In the genomic region with DNA sequence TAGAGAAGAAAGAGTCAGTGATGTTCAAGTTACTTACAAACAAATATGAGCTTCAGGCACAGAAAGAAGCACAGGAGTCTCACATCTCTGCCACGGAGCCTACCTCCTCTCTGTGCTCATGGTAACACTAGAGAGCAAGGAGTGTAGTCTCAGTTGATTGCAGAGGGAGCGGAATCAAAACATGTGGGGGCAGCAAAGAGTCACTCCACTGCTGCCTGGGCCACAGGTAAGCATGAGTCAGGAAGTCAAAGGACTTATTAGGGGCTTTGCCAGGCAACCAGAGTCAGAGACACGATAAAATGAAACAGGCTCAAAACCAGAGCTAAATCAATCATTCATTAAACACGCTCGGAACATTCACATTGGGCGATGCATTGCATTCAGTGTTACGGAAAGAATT, we compare ENCODE assay signal across 11 mouse cellular contexts.
DNase-seq lines count a peak whose midpoint lies in the region; ATAC-seq and TF ChIP-seq lines count a peak whose summit lies in the region.
"Had no signal": no experiment of that assay in that cellular context is flagged by ENCODE, and none has a peak within 500 bp of the region (broad histone marks: within the 10 kb centered on the region; RNA-seq: fewer than 3 reads in every experiment).

No protein-coding gene starts in this region.

- no peak for ATAC-seq in heart, postnatal 0 days (ENCODE audit: insufficient read depth, low read depth)
- ATAC-seq in megakaryocyte, adult 5-6 weeks (ENCODE audit: poor library complexity, severe bottlenecking) = no peak
- no peak for ATAC-seq in hindbrain, embryonic 14.5 days (ENCODE audit: low FRiP score)
- ATAC-seq: forebrain, embryonic 16.5 days; midbrain, embryonic 16.5 days had no signal

- no peak overlapping the region for H3K27ac ChIP-seq in heart, postnatal 0 days (ENCODE audit: low read depth)
- no peak overlapping the region for H3K27ac ChIP-seq in cortical plate, adult 2 months (ENCODE audit: insufficient read depth, low read length)
- H3K27ac ChIP-seq in hindbrain, embryonic 14.5 days = no peak overlapping the region
- H3K27ac ChIP-seq: liver, embryonic 13.5 days had no signal

- TF ChIP-seq POLR2A in cortical plate, adult 2 months (IDR thresholded peaks at IDR 0.05; ENCODE audit: extremely low read depth, insufficient read depth, low read length) = no peak

- no peaks in the 10 kb centered on the region for H3K27me3 ChIP-seq in heart, postnatal 0 days (ENCODE audit: control insufficient read depth, insufficient read depth, low read length)
- no peaks in the 10 kb centered on the region for H3K27me3 ChIP-seq in hindbrain, embryonic 14.5 days (ENCODE audit: control insufficient read depth, insufficient read depth, low read length)
- H3K27me3 ChIP-seq: liver, embryonic 13.5 days had no signal

- intact Hi-C loops in heart, postnatal 14 days (cut with DNase I) = loop anchor here (2.0 kb wide), 1 partner anchor 133 kb away; no protein-coding TSS in a partner anchor

- H3K9me3 ChIP-seq in heart, postnatal 0 days (replicated peaks; ENCODE audit: control insufficient read depth, low read length) = no peaks in the 10 kb centered on the region
- no peaks in the 10 kb centered on the region for H3K9me3 ChIP-seq in hindbrain, embryonic 14.5 days (ENCODE audit: control insufficient read depth, low read length)
- H3K9me3 ChIP-seq: liver, embryonic 13.5 days had no signal

- WGBS in heart, postnatal 0 days = 77% methylated on average over 7 of the region's 7 CpGs
- WGBS in hindbrain, embryonic 14.5 days = 67% methylated on average over 7 of the region's 7 CpGs

- no peak overlapping the region for H3K9ac ChIP-seq in heart, postnatal 0 days (replicated peaks; ENCODE audit: low read depth, low read length)
- no peak overlapping the region for H3K9ac ChIP-seq in hindbrain, embryonic 14.5 days
- H3K9ac ChIP-seq: liver, embryonic 13.5 days had no signal

- H3K4me3 ChIP-seq in heart, postnatal 0 days (ENCODE audit: low read depth, low read length) = no peak overlapping the region
- no peak overlapping the region for H3K4me3 ChIP-seq in cortical plate, adult 2 months (ENCODE audit: insufficient read depth, low read length)
- H3K4me3 ChIP-seq in hindbrain, embryonic 14.5 days (replicated peaks; ENCODE audit: low read length) = no peak overlapping the region
- H3K4me3 ChIP-seq: liver, embryonic 13.5 days had no signal

- no peaks in the 10 kb centered on the region for H3K36me3 ChIP-seq in heart, postnatal 0 days (replicated peaks; ENCODE audit: control insufficient read depth, insufficient read depth, low read length)
- H3K36me3 ChIP-seq in hindbrain, embryonic 14.5 days (replicated peaks; ENCODE audit: control insufficient read depth, insufficient read depth) = no peaks in the 10 kb centered on the region
- H3K36me3 ChIP-seq: liver, embryonic 13.5 days had no signal

- no peak for TF ChIP-seq EP300 in heart, postnatal 0 days (IDR thresholded peaks at IDR 0.05; ENCODE audit: low read depth)

- peak; percentile 38 for TF ChIP-seq CTCF in heart, postnatal 0 days (IDR thresholded peaks at IDR 0.05; ENCODE audit: low read depth)
- TF ChIP-seq CTCF in cortical plate, adult 2 months (IDR thresholded peaks at IDR 0.05; ENCODE audit: extremely low read depth, insufficient read depth, low read length) = 0 out of 2 replicates have a peak, but pooled peaks have one; percentile 4

- H3K4me2 ChIP-seq in heart, postnatal 0 days (ENCODE audit: low read depth, low read length) = no peak overlapping the region
- no peak overlapping the region for H3K4me2 ChIP-seq in hindbrain, embryonic 14.5 days (replicated peaks)
- H3K4me2 ChIP-seq: liver, embryonic 13.5 days had no signal

- no peaks in the 10 kb centered on the region; the same call in 1 of the 2 replicates for H3K4me1 ChIP-seq in heart, postnatal 0 days (ENCODE audit: control insufficient read depth, insufficient read depth)
- H3K4me1 ChIP-seq in cortical plate, adult 2 months (ENCODE audit: control insufficient read depth, insufficient read depth, low read length) = no peaks in the 10 kb centered on the region
- no peaks in the 10 kb centered on the region for H3K4me1 ChIP-seq in hindbrain, embryonic 14.5 days (replicated peaks; ENCODE audit: control insufficient read depth, insufficient read depth, low read length)

- DNase-seq in heart, postnatal 0 days (ENCODE audit: low spot score) = no peak
- no peak for DNase-seq in heart, postnatal 14 days
- DNase-seq in ovary, postnatal 36 days (ENCODE audit: low spot score) = peak; percentile 14
- no peak for DNase-seq in ovary, postnatal 14 days (ENCODE audit: low spot score)
- no peak for DNase-seq in hindbrain, embryonic 14.5 days (ENCODE audit: low spot score)
- no peak for DNase-seq in cerebellum, adult 18-20 months
- DNase-seq: liver, embryonic 13.5 days had no signal
